Mouse (Mus musculus): ENCODE measurements around the gene Cmya5. TPM values are rescaled to one million over a fixed set of nuclear protein-coding genes. Genes with fewer than 3 reads are reported as not detected.

Gene Cmya5
- polyA plus RNA-seq, 1 experiment from 2014 or later = 1.4 TPM

- H3K4me3 ChIP-seq = peak overlapping the region; percentile 65
- H3K4me1 ChIP-seq = peaks cover 33% of the 10 kb centered on the region
- no peaks in the 10 kb centered on the region for H3K9me3 ChIP-seq
- WGBS = 18% methylated on average over 11 of the region's 11 CpGs
- peak; percentile 78 for DNase-seq (ENCODE audit: low spot score)
- H3K36me3 ChIP-seq = peaks cover 8% of the 10 kb centered on the region
- no peaks in the 10 kb centered on the region for H3K27me3 ChIP-seq (ENCODE audit: insufficient read depth, poor library complexity, severe bottlenecking)
- H3K27ac ChIP-seq = peak overlapping the region; percentile 88
Observed at GRCm38 (mm10) chr13:93143819-93144283, 673 bp downstream of the Cmya5 start.

DNA sequence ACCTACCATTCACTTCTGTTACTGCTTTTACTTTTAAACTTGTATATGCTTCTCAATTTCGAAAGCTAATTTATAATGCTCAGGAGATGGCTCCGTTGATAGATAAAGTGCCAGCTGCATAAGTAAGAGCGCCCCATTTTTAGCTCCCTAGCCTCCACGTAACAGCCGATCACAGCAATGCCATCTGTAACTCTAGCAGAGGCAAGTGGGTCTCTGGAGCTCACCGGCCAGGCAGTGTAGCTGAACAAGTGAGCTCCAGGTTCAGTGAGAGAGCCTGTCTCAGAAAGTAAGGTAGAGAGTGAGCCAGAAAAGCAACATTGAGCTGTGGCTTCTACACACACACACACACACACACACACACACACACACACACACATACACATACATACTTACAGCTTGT is 3.3 kb downstream of the Cmya5 start:
- Histone ChIP-seq H3K27ac (no peak overlapping the region), H3K9me3 (no peaks in the 10 kb centered on the region), H3K36me3 (peaks cover 2% of the 10 kb centered on the region; the same call in 1 of the 2 replicates), H3K27me3 (ENCODE audit: insufficient read depth, poor library complexity, severe bottlenecking) (no peaks in the 10 kb centered on the region), H3K4me3 (no peak overlapping the region), H3K4me1 (peaks cover 57% of the 10 kb centered on the region)
- 89% methylated on average over 6 of the region's 6 CpGs for WGBS
- DNase-seq (ENCODE audit: low spot score) = no peak

DNA sequence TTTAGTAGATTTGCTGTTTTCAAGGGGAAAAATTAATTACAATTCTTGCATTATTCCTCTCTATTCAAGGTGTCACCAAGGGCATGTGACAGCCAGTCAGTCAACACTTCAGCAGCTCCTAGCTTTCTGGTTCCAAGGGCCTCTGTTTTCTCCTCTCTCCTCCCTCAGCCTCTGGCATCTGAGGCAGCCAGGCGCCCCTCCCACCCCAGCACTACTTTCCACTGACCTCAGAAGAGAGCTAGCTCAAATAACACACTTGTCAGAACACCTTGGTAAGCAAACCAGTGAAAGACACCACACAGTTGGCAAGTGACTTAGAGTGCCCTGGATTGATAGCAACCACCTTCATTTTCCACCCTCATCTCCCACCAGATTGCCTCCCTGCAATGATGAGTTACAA is 6.5 kb downstream of the Cmya5 start:
- Histone ChIP-seq H3K9me3 (no peaks in the 10 kb centered on the region), H3K4me1 (peaks cover 39% of the 10 kb centered on the region), H3K36me3 (no peaks in the 10 kb centered on the region), H3K4me3 (no peak overlapping the region), H3K27me3 (ENCODE audit: insufficient read depth, poor library complexity, severe bottlenecking) (no peaks in the 10 kb centered on the region), H3K27ac (peak overlapping the region; percentile 72)
- WGBS = 17% methylated on average over 1 of the region's 1 CpGs
- DNase-seq (ENCODE audit: low spot score) = peak; percentile 89

- DNase-seq (ENCODE audit: low spot score) = no peak
- Histone ChIP-seq H3K36me3 (no peaks in the 10 kb centered on the region), H3K4me1 (peaks cover 31% of the 10 kb centered on the region), H3K9me3 (no peaks in the 10 kb centered on the region), H3K27me3 (ENCODE audit: insufficient read depth, poor library complexity, severe bottlenecking) (no peaks in the 10 kb centered on the region), H3K4me3 (no peak overlapping the region), H3K27ac (peak overlapping the region; percentile 72)
- 83% methylated on average over 7 of the region's 7 CpGs for WGBS
Observed at GRCm38 (mm10) chr13:93137098-93137497, 7.4 kb downstream of the Cmya5 start.

DNA sequence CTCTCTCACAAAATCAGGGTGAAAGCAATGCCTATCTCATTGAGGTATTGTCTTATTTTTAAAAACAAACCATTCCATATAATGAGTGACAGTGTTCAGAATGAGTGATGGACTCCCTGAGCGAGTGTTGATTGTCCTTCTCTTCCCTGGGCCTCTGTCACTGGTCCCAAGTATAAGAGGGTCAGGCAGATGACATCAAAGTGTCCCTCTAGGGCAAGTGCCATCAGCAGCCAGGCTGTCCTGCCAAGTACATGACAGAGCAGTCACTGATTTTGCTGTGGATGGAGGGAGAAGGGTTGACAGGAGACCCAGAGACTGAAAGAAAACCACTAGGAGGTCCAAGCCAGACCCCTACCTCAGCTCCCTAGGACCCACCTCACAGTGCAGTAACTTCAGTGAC is 8.3 kb downstream of the Cmya5 start:
- H3K4me3 ChIP-seq = no peak overlapping the region
- no peaks in the 10 kb centered on the region for H3K36me3 ChIP-seq
- peak overlapping the region; percentile 59; the same call in 1 of the 2 replicates for H3K27ac ChIP-seq
- no peaks in the 10 kb centered on the region for H3K27me3 ChIP-seq (ENCODE audit: insufficient read depth, poor library complexity, severe bottlenecking)
- WGBS = 69% methylated on average over 1 of the region's 1 CpGs
- no peak for DNase-seq (ENCODE audit: low spot score)
- H3K9me3 ChIP-seq = no peaks in the 10 kb centered on the region
- peaks cover 31% of the 10 kb centered on the region for H3K4me1 ChIP-seq

DNA sequence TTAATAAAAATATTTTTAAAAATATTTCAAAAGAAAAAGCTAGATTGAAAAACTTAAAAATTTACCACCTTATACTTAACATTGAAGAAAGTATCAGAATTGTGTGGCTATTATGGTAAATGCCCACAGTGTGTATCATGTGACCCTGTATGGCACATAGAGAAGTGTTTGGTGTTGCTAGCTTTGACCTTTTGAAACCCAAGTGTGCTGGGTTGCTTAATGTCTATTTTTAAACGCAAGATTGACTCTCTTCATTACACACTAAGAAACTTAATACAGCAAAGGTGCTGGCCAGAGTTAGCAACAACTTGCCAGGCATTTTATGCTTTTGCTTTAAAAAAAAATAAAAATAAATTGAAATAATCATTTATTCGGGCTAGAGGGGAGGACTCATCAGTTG is 9.0 kb downstream of the Cmya5 start:
- 76% methylated on average over 2 of the region's 2 CpGs for WGBS
- peaks cover 35% of the 10 kb centered on the region for H3K4me1 ChIP-seq
- H3K27me3 ChIP-seq (ENCODE audit: insufficient read depth, poor library complexity, severe bottlenecking) = no peaks in the 10 kb centered on the region
- no peak overlapping the region for H3K27ac ChIP-seq
- no peaks in the 10 kb centered on the region for H3K36me3 ChIP-seq
- no peak for DNase-seq (ENCODE audit: low spot score)
- no peak overlapping the region for H3K4me3 ChIP-seq
- H3K9me3 ChIP-seq = no peaks in the 10 kb centered on the region

- no peaks in the 10 kb centered on the region for H3K36me3 ChIP-seq
- H3K27ac ChIP-seq = no peak overlapping the region
- no peak overlapping the region for H3K4me3 ChIP-seq
- peaks cover 15% of the 10 kb centered on the region for H3K4me1 ChIP-seq
- 43% methylated on average over 3 of the region's 3 CpGs for WGBS
- H3K9me3 ChIP-seq = no peaks in the 10 kb centered on the region
- DNase-seq (ENCODE audit: low spot score) = peak; percentile 71
- no peaks in the 10 kb centered on the region for H3K27me3 ChIP-seq (ENCODE audit: insufficient read depth, poor library complexity, severe bottlenecking)
Observed at GRCm38 (mm10) chr13:93130674-93131073, 13.8 kb downstream of the Cmya5 start.

- H3K36me3 ChIP-seq = no peaks in the 10 kb centered on the region
- no peaks in the 10 kb centered on the region for H3K27me3 ChIP-seq (ENCODE audit: insufficient read depth, poor library complexity, severe bottlenecking)
- no peaks in the 10 kb centered on the region for H3K9me3 ChIP-seq
- DNase-seq (ENCODE audit: low spot score) = no peak
- H3K4me1 ChIP-seq = peaks cover 15% of the 10 kb centered on the region
- H3K27ac ChIP-seq = no peak overlapping the region
- 67% methylated on average over 5 of the region's 5 CpGs for WGBS
- no peak overlapping the region for H3K4me3 ChIP-seq
Observed at GRCm38 (mm10) chr13:93128961-93129360, 15.6 kb downstream of the Cmya5 start.

DNA sequence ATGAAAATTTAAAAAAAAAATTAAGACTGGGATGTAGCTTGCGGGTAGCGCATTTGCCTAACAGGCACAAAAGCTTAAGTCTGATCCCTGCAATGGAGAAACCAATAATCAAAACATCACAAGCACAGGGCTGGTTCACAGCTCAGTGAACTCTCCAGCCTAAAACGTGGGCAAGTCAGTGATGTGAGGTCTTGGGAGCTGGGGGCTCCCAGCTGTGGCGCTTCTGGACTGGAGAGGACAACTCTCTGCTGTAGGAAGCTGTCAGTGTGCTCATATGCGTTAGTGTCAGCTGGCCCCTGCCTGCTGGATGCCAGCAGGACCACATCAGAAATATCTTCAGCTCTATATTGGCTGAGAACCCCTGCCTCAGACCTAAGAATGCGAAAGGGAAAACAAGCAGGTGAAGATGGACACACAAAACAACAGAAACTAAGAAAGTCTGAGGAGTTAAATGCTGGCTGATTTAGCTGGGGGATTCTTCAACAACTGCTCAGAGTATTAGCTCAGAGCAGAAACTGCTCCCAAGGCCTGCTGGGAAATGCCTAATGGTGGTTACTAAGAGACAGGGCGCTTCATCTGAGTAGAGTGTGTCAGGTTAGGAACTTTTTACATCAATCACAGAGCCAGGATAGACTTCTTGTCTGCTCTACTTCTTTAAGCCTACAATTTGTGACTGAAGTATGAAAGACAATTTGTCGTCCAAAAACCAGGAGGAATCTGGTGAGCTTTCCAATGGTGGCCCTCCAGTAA is 16.2 kb downstream of the Cmya5 start:
- H3K27me3 ChIP-seq (ENCODE audit: insufficient read depth, poor library complexity, severe bottlenecking) = no peaks in the 10 kb centered on the region
- 72% methylated on average over 8 of the region's 8 CpGs for WGBS
- H3K36me3 ChIP-seq = no peaks in the 10 kb centered on the region
- no peaks in the 10 kb centered on the region for H3K9me3 ChIP-seq
- DNase-seq (ENCODE audit: low spot score) = peak; percentile 56
- peak overlapping the region; percentile 69 for H3K27ac ChIP-seq
- H3K4me1 ChIP-seq = peaks cover 15% of the 10 kb centered on the region
- H3K4me3 ChIP-seq = no peak overlapping the region

DNA sequence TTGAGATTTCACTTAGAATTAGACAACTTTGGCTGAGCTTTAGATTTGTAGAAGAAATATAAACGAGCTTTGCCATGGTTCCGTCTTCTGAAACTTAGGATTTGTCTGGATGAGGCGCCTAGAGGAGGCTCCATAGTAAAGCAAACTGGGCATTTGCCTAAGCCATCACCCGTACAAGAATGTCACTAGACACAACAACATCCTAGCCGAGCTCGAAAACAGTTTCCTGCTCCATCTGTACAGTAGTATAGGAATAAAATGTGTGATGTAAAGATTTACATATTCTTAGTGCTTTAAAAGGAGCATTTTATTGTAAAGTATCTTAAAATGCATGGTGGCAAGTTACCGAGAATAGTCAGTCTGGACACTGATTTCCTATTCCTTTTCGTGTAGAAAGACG is 22.2 kb downstream of the Cmya5 start:
- Histone ChIP-seq H3K27me3 (ENCODE audit: insufficient read depth, poor library complexity, severe bottlenecking) (no peaks in the 10 kb centered on the region), H3K4me1 (no peaks in the 10 kb centered on the region), H3K4me3 (no peak overlapping the region), H3K27ac (no peak overlapping the region), H3K9me3 (no peaks in the 10 kb centered on the region), H3K36me3 (no peaks in the 10 kb centered on the region)
- 88% methylated on average over 9 of the region's 9 CpGs for WGBS
- peak; percentile 10 for DNase-seq (ENCODE audit: low spot score)

DNA sequence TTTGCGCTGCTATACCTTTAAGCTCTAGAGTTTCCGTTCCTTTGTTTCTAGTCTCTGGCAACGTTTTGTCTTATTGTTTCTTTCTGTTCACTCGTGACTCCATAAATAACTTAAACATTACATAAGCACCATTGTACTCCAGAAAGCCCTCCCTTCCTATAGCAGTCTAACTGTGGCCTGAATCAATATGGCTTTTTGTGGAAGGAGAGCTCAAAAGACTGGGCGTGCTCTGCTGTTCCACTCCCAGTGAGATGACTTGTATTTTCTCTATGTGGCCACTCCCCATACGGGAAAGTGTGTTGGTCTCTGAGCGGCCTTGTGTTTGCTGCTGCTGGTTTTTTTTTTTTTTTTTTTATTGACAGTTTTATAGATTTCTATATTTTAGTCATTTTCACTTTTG is 27.3 kb downstream of the Cmya5 start:
- Histone ChIP-seq H3K4me1 (no peaks in the 10 kb centered on the region), H3K36me3 (no peaks in the 10 kb centered on the region), H3K27me3 (ENCODE audit: insufficient read depth, poor library complexity, severe bottlenecking) (no peaks in the 10 kb centered on the region), H3K27ac (no peak overlapping the region), H3K9me3 (peaks cover 3% of the 10 kb centered on the region; the same call in 1 of the 2 replicates), H3K4me3 (no peak overlapping the region)
- 78% methylated on average over 7 of the region's 7 CpGs for WGBS
- DNase-seq (ENCODE audit: low spot score) = peak; percentile 48

DNA sequence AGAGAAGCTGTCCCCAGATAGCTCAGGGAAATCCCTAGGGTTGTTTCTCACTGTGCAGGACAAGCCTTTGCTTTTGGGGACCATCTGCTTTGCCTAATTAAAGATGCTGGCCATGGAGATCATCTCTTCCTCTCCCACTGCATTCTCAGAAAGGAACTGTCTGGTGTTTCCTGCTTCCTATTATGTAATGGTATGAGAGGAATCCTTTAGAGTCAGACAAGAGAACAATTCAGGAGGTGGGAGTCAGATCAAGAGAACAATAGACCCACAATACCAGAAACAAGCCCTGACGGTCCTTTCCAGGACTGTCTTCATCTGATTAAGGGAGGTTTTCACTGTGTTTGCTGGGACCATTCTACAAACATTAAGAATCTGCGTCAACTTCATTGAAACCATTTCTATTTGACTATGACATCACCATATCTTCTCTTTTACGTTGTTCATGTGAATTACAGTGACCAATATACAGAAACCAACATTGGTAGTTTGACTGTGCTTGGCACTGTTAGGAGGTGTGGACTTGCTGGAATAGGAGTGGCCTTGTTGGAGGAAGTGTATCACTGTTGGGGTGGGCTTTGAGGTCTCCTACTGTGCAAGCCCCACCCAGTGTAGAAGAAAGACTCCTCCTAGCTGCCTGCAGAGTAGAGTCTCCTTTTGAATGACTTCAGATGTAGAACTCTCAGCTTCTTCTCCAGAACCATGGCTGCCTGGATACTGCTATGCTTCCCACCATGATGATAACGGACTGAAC is 42.0 kb downstream of the Cmya5 start:
- H3K4me1 ChIP-seq = no peaks in the 10 kb centered on the region
- no peaks in the 10 kb centered on the region for H3K9me3 ChIP-seq
- no peak overlapping the region for H3K27ac ChIP-seq
- no peaks in the 10 kb centered on the region; the same call in 1 of the 2 replicates for H3K36me3 ChIP-seq
- no peak overlapping the region for H3K4me3 ChIP-seq
- 71% methylated on average over 4 of the region's 4 CpGs for WGBS
- DNase-seq (ENCODE audit: low spot score) = no peak
- H3K27me3 ChIP-seq (ENCODE audit: insufficient read depth, poor library complexity, severe bottlenecking) = no peaks in the 10 kb centered on the region

DNA sequence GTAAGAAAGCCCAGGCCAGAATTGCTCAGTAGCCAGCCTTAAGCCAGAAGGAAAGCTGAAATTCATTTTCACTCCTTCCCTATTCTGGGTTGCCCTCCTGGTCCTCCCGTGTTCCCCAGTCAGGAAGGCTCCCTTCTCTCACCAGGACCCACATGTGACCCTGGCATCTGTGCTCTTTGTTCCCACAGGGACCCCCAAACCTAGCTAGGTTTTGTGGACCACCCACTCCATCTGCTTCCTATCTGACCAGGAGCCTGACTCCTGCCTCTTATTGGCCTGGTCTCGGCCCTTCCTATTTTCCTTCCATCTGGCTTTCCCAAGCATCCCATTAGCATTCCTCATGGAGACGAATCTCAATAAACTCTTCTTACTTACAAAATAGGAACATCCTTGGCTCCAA is 45.9 kb downstream of the Cmya5 start:
- Histone ChIP-seq H3K27me3 (ENCODE audit: insufficient read depth, poor library complexity, severe bottlenecking) (no peaks in the 10 kb centered on the region), H3K36me3 (peaks cover 5% of the 10 kb centered on the region; the same call in 1 of the 2 replicates), H3K4me3 (no peak overlapping the region), H3K4me1 (peaks cover 4% of the 10 kb centered on the region; the same call in 1 of the 2 replicates), H3K9me3 (no peaks in the 10 kb centered on the region), H3K27ac (no peak overlapping the region)
- DNase-seq (ENCODE audit: low spot score) = no peak
- 82% methylated on average over 3 of the region's 3 CpGs for WGBS
